Mouse (Mus musculus) C2C12 (cell line): ENCODE data around the gene Tex48. TPM values are rescaled to one million over a fixed set of nuclear protein-coding genes. Genes with fewer than 3 reads are reported as not detected.

Experiments used
- H3K27me3 ChIP-seq: one replicate; pipeline ENCODE4 v1.6.1; 2011; ENCODE audit not compliant: control insufficient read depth, insufficient read depth, insufficient read length
- H3K36me3 ChIP-seq: one replicate; pipeline ENCODE4 v1.6.1; 2011; ENCODE audit not compliant: control insufficient read depth, insufficient read depth
- H3K4me3 ChIP-seq: one replicate; pipeline ENCODE4 v1.5.1; 2011; ENCODE audit warnings: mild to moderate bottlenecking, control low read depth; ENCODE audit not compliant: poor library complexity, insufficient read depth, severe bottlenecking
- H3K79me2 ChIP-seq: one replicate; pipeline ENCODE4 v1.6.1; 2011; ENCODE audit not compliant: control insufficient read depth, insufficient read depth
- H3K79me3 ChIP-seq: one replicate; pipeline ENCODE4 v1.6.1; 2011; ENCODE audit warnings: low read depth, control low read depth
- H3ac ChIP-seq: one replicate; pipeline ENCODE3; 2011; ENCODE audit warnings: low read depth; ENCODE audit not compliant: control insufficient read depth, insufficient read length
- CEBPB ChIP-seq: IDR thresholded peaks from one replicate; pipeline ENCODE4 v1.6.1; 2011; ENCODE audit warnings: low read depth, mild to moderate bottlenecking, control low read depth, moderate library complexity
- CTCF ChIP-seq: IDR thresholded peaks from one replicate; pipeline ENCODE4 v1.5.1; 2011; ENCODE audit not compliant: control insufficient read depth, insufficient read depth, insufficient read length
- FOSL1 ChIP-seq: IDR thresholded peaks from one replicate; pipeline ENCODE4 v1.8.0; 2011; ENCODE audit warnings: mild to moderate bottlenecking, low read length; ENCODE audit not compliant: poor library complexity, insufficient read depth, severe bottlenecking
- MAX ChIP-seq: IDR thresholded peaks from one replicate; pipeline ENCODE4 v1.6.1; 2011; ENCODE audit warnings: mild to moderate bottlenecking, control low read depth
- MYOD1 ChIP-seq: IDR thresholded peaks from one replicate; pipeline ENCODE4 v1.6.1; 2011; ENCODE audit warnings: low read depth; ENCODE audit not compliant: control insufficient read depth, insufficient read length
- MYOG ChIP-seq: IDR thresholded peaks from one replicate; pipeline ENCODE4 v1.6.1; 2011; ENCODE audit not compliant: control insufficient read depth, insufficient read length; ENCODE audit errors: extremely low read depth
- USF1 ChIP-seq: IDR thresholded peaks from one replicate; pipeline ENCODE4 v1.6.1; 2011; ENCODE audit warnings: low read depth, mild to moderate bottlenecking, control low read depth, moderate library complexity
- long read RNA-seq, 2 experiments: library from polyadenylated mRNA; unstranded; transcript quantifications; one replicate each; pipeline ENCODE4 v2.0.0; 2019 to 2020
- polyA plus RNA-seq: library from polyadenylated mRNA; unstranded; fragments of >200 nt; fragmentation: generic; extraction: Trizol; gene quantifications from one replicate; pipeline ENCODE4 v1.2.1, GENCODE M21; 2012; ENCODE audit warnings: missing spikeins

Tex48 gene
- polyA plus RNA-seq: not detected
- long read RNA-seq, experiment 1: 0 reads
- long read RNA-seq, experiment 2: 0 reads

DNA sequence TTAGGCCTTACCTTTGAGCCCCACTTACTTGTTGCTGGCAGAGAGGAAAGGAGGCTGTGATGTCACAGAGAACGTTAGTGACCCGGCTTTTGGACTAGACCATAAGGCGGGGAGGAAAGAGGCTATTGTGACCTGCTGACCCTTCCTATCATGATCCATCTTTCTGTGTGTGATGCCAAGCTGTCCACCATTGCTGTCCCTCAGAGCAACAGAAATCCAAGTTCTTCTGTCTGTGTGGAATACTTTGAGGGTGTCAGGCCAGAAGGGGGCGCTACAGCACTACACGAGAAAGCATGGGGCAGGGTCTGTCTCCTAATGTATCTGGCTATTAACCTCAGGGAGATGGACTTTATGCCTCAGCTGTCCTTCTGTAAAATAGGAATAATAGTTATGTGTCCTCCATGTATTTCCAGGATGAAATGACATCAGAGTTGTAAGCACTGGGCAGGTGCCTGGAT is at the start of gene Tex48:
Gene Tex48 (minus strand): TSS at position 51 of the 458 bp plus-strand sequence.
- Histone ChIP-seq H3ac (no peak within 1 kb of the TSS), H3K79me2 (no peaks in the 10 kb centered on the region), H3K27me3 (peaks cover 3% of the 10 kb centered on the region), H3K79me3 (no peaks in the 10 kb centered on the region), H3K36me3 (no peaks in the 10 kb centered on the region), H3K4me3 (no peak within 1 kb of the TSS)
- TF ChIP-seq CTCF (no peak), MYOD1 (no peak), USF1 (no peak), MAX (no peak), FOSL1 (no peak), CEBPB (no peak), MYOG (no peak)

DNA sequence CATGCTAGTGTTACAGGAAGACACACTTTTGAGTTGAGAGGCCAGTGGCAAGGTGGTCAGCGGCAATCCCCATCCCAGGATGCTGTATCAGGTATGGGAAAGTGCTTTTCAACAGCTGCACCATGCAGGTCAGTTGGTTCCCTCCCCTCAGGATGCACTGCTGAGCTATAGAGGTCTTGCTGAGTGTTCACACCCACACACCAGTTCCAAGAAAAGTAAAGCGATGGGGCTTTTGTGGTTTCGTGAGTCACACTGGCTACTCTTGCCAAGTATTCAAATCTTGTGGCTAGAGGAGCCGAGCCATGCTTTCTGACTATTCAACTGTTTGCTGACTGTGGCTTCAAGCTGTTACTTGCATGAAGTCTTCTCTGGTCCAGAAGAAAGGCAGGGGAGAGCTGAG is 46.0 kb upstream of the Tex48 start:
- TF ChIP-seq FOSL1 (peak; percentile 81), MYOD1 (peak; percentile 72), MYOG (no peak)
- no peak overlapping the region for H3ac ChIP-seq
- H3K79me2 ChIP-seq: no peaks in the 10 kb centered on the region
- H3K79me3 ChIP-seq: no peaks in the 10 kb centered on the region
- H3K4me3 ChIP-seq: no peak overlapping the region
- H3K36me3 ChIP-seq: no peaks in the 10 kb centered on the region
- H3K27me3 ChIP-seq: no peaks in the 10 kb centered on the region

DNA sequence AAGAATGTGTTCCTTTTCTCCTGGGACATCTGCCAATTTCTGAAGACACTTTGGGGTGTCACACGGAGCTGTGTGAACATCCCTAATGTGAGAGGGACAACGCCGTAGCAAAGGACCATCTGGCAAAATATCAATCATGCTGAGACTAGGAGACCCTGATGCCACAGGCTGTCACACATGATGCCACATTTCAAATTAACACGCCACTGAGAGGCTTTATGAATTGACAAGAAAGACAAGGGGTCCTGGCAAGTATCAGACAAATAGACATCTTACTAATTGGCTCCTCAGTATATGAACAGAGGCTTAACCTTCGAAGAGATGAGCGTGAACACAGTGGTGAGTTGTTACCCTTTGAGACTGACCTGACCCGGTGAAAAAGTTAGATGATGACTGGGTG is 43.5 kb upstream of the Tex48 start:
- Histone ChIP-seq H3K27me3 (no peaks in the 10 kb centered on the region), H3K36me3 (no peaks in the 10 kb centered on the region), H3K79me3 (no peaks in the 10 kb centered on the region), H3K79me2 (no peaks in the 10 kb centered on the region), H3ac (no peak overlapping the region), H3K4me3 (no peak overlapping the region)
- TF ChIP-seq MYOG: no peak
- no peak for TF ChIP-seq CTCF

DNA sequence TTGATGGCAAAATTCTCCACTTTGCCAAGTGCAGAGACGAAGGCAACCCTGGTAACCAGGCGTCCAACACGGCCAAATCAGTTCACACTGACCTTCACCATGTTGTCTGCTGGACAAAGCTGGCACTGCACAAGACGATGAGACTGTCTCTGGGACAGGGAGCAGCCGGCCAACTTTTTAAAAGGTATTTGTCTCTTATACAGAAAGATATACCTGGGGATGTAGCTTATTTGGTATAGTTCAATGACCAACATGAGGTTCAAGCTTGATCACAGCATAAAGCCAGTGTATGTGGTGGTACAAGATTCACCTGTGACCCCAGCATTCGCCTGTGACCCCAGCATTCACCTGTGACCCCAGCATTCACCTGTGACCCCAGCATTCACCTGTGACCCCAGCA is 41.1 kb upstream of the Tex48 start, which contains the start of gene Gm11214:
Gene Gm11214 (minus strand): TSS at position 101 of the 400 bp plus-strand sequence.
- H3K4me3 ChIP-seq: no peak within 1 kb of the TSS
- no peak within 1 kb of the TSS for H3ac ChIP-seq
- TF ChIP-seq FOSL1 (no peak), USF1 (no peak), CTCF (no peak), MYOD1 (no peak), MAX (no peak), MYOG (no peak), CEBPB (no peak)
- H3K79me2 ChIP-seq: no peaks in the 10 kb centered on the region
- H3K36me3 ChIP-seq: no peaks in the 10 kb centered on the region
- H3K79me3 ChIP-seq: no peaks in the 10 kb centered on the region
- H3K27me3 ChIP-seq: no peaks in the 10 kb centered on the region

DNA sequence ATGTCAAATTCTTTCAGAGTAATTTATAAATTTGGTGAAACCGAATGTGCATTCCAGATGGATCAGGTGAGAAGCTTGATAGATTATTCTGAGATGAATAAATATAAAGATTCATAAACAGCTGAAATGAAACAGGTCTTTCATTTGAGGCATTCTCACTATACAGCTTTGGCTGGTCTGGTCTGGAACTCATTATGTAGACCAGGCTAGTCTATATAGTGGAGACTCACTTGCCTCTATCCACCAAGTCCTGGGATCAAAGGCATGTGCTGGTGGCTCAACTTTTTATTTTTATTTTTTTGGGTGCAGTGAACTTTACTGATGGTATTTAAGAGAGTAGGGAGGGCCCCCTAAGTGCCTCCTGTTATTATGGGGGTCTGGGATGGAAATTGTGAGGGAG is 39.6 kb upstream of the Tex48 start:
- H3K36me3 ChIP-seq: no peaks in the 10 kb centered on the region
- H3K79me3 ChIP-seq: no peaks in the 10 kb centered on the region
- H3K79me2 ChIP-seq: no peaks in the 10 kb centered on the region
- no peaks in the 10 kb centered on the region for H3K27me3 ChIP-seq
- no peak overlapping the region for H3K4me3 ChIP-seq
- no peak overlapping the region for H3ac ChIP-seq
- TF ChIP-seq CEBPB (no peak), USF1 (no peak), FOSL1 (no peak), MYOG (no peak), MAX (no peak), CTCF (no peak), MYOD1 (no peak)

DNA sequence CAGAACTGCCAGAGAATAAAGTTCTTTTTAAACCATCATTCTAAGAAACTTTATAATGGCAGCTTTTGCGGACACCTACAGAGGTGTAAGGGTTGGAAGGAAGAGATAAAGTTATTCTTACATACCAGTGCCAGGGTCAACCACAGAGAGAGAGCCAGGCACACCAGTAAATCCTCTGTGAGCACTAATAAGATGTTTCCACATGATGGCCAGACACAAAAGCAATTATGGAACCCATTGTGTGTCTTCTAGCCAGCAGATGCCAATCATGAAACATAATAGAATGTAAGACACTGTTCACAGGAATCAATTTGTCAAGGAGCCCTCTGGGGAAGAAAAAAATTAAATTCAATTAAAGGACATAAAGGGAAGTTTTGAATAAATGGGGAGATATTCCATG is 39.2 kb upstream of the Tex48 start:
- Histone ChIP-seq H3K79me3 (no peaks in the 10 kb centered on the region), H3K27me3 (no peaks in the 10 kb centered on the region), H3K36me3 (no peaks in the 10 kb centered on the region), H3K79me2 (no peaks in the 10 kb centered on the region), H3K4me3 (no peak overlapping the region), H3ac (no peak overlapping the region)
- TF ChIP-seq CTCF (no peak), FOSL1 (no peak), MYOG (no peak), USF1 (no peak), MYOD1 (no peak), CEBPB (no peak), MAX (no peak)
